In the genomic region with DNA sequence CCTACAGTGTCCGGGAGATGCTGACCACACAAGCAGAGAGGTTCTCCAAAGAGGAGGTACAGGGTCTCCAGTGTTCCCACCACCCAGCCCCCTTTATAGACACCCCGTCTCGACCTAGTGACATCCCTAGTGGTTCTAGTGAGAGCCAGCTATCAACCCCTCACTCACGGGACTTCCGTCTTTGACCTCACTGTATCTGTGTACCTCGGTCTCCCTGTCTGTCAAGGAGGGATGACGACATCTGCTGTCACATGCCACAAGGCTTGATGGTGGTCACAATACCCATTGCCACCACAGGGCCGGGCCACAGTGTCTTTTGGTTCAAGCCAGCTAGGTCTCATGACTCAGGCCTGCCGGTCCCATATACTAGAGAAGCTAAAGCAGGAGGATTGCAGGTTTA, we compare ENCODE assay signal across 26 mouse cellular contexts. TPM values are rescaled to one million over a fixed set of nuclear protein-coding genes. Genes with fewer than 3 reads are reported as not detected.
DNase-seq lines count a peak whose midpoint lies in the region; ATAC-seq and TF ChIP-seq lines count a peak whose summit lies in the region.
"Had no signal": no experiment of that assay in that cellular context is flagged by ENCODE, and none has a peak within 500 bp of the region (broad histone marks: within the 10 kb centered on the region; RNA-seq: fewer than 3 reads in every experiment).

No protein-coding gene starts in this region.

- H3K27ac ChIP-seq in heart, adult 2 months: peak overlapping the region; percentile 51
- H3K27ac ChIP-seq in bone marrow, adult 2 months (ENCODE audit: control insufficient read depth, insufficient read depth, low read depth, low read length, poor library complexity): peak overlapping the region; percentile 55; the same call in 1 of the 2 replicates
- H3K27ac ChIP-seq in heart, embryonic 12.5 days (ENCODE audit: poor library complexity, severe bottlenecking): peak overlapping the region; percentile 98
- peak overlapping the region; percentile 98 for H3K27ac ChIP-seq in heart, embryonic 16.5 days (ENCODE audit: low read length)
- H3K27ac ChIP-seq: embryonic facial prominence, embryonic 15.5 days; forebrain, embryonic 12.5 days; hindbrain, embryonic 15.5 days had no signal

- H3K9me3 ChIP-seq in heart, embryonic 12.5 days (replicated peaks): no peaks in the 10 kb centered on the region
- H3K9me3 ChIP-seq in heart, embryonic 16.5 days (replicated peaks; ENCODE audit: control insufficient read depth, low read length): no peaks in the 10 kb centered on the region
- H3K9me3 ChIP-seq: embryonic facial prominence, embryonic 15.5 days; forebrain, embryonic 12.5 days; hindbrain, embryonic 15.5 days had no signal

- no peaks in the 10 kb centered on the region for H3K4me1 ChIP-seq in heart, adult 2 months (ENCODE audit: control insufficient read depth, insufficient read depth, low read length)
- H3K4me1 ChIP-seq in bone marrow, adult 2 months (ENCODE audit: control insufficient read depth, insufficient read depth, low read length): peaks cover 3% of the 10 kb centered on the region; the same call in 1 of the 2 replicates
- peaks cover 22% of the 10 kb centered on the region for H3K4me1 ChIP-seq in heart, embryonic 12.5 days (replicated peaks)
- no peaks in the 10 kb centered on the region for H3K4me1 ChIP-seq in heart, embryonic 16.5 days (ENCODE audit: control insufficient read depth, insufficient read depth, low read length)
- H3K4me1 ChIP-seq in lung, adult 2 months (ENCODE audit: control insufficient read depth, insufficient read depth, low read length): no peaks in the 10 kb centered on the region
- H3K4me1 ChIP-seq: embryonic facial prominence, embryonic 15.5 days; forebrain, embryonic 12.5 days had no signal

- no peaks in the 10 kb centered on the region for H3K36me3 ChIP-seq in heart, adult 2 months (ENCODE audit: control insufficient read depth, insufficient read depth, low read length)
- H3K36me3 ChIP-seq in heart, embryonic 12.5 days: peaks cover 53% of the 10 kb centered on the region
- H3K36me3 ChIP-seq in heart, embryonic 16.5 days (ENCODE audit: control insufficient read depth, insufficient read depth): peaks cover 16% of the 10 kb centered on the region
- H3K36me3 ChIP-seq: embryonic facial prominence, embryonic 15.5 days; forebrain, embryonic 12.5 days; hindbrain, embryonic 15.5 days had no signal

- H3K27me3 ChIP-seq in heart, adult 2 months (ENCODE audit: control insufficient read depth, insufficient read depth, low read length): no peaks in the 10 kb centered on the region
- H3K27me3 ChIP-seq in heart, embryonic 12.5 days (replicated peaks): peaks cover 20% of the 10 kb centered on the region
- no peaks in the 10 kb centered on the region; the same call in 1 of the 2 replicates for H3K27me3 ChIP-seq in heart, embryonic 16.5 days (ENCODE audit: control insufficient read depth, insufficient read depth, low read length)

- DNase-seq in heart, adult 2 months: peak in 1 of 2 experiments; percentile 34
- DNase-seq in heart, postnatal 14 days: no peak
- no peak for DNase-seq in lung, adult 2 months
- no peak for DNase-seq in spleen, postnatal 4 days (ENCODE audit: low spot score in 2 of 2)
- DNase-seq in left cerebral cortex, adult 18-20 months (ENCODE audit: low spot score in 2 of 2): no peak
- DNase-seq: adrenal gland, postnatal 25 days; cerebellum, adult 8-10 months; cerebellum, postnatal 14 days; embryo, embryonic 11 days; gastrocnemius, postnatal 25 days; kidney, adult 2 months had no signal

- H3K9ac ChIP-seq in heart, adult 2 months (ENCODE audit: low read depth, low read length): peak overlapping the region; percentile 11; the same call in 1 of the 2 replicates
- H3K9ac ChIP-seq in heart, embryonic 12.5 days: peak overlapping the region; percentile 88
- H3K9ac ChIP-seq in heart, embryonic 16.5 days (ENCODE audit: low read length): peak overlapping the region; percentile 81
- H3K9ac ChIP-seq: embryonic facial prominence, embryonic 15.5 days; forebrain, embryonic 12.5 days; hindbrain, embryonic 15.5 days had no signal

- H3K4me3 ChIP-seq in heart, adult 2 months: no peak overlapping the region
- no peak overlapping the region for H3K4me3 ChIP-seq in bone marrow, adult 2 months (replicated peaks; ENCODE audit: control insufficient read depth, low read depth, low read length)
- H3K4me3 ChIP-seq in heart, embryonic 12.5 days: peak overlapping the region; percentile 58
- peak overlapping the region; percentile 73 for H3K4me3 ChIP-seq in heart, embryonic 16.5 days (ENCODE audit: low read length)
- H3K4me3 ChIP-seq in lung, adult 2 months (replicated peaks; ENCODE audit: extremely low read depth, low read depth, low read length): no peak overlapping the region
- H3K4me3 ChIP-seq: embryonic facial prominence, embryonic 15.5 days; erythroblast, embryonic 14.5 days; forebrain, embryonic 12.5 days; hindbrain, embryonic 15.5 days had no signal

- 66% methylated on average over 9 of the region's 9 CpGs for WGBS in heart, adult 2 months
- 66% methylated on average over 9 of the region's 9 CpGs for WGBS in bone marrow, adult 2 months
- WGBS in heart, embryonic 12.5 days: 64% methylated on average over 9 of the region's 9 CpGs
- WGBS in heart, embryonic 16.5 days: 56% methylated on average over 9 of the region's 9 CpGs
- 89% methylated on average over 9 of the region's 9 CpGs for WGBS in lung, adult 2 months

- no peak for TF ChIP-seq CTCF in heart, adult 2 months (IDR thresholded peaks at IDR 0.05)
- TF ChIP-seq CTCF in bone marrow, adult 2 months (IDR thresholded peaks at IDR 0.05; ENCODE audit: control insufficient read depth, insufficient read depth, low read length): no peak
- TF ChIP-seq CTCF in lung, adult 2 months (IDR thresholded peaks at IDR 0.05; ENCODE audit: insufficient read depth, low read length): no peak

- H3K79me2 ChIP-seq in heart, adult 2 months (replicated peaks; ENCODE audit: control insufficient read depth, insufficient read depth, low read length): no peaks in the 10 kb centered on the region

- intact Hi-C loops in heart, adult 2 months (cut with DNase I): no loop called here
- intact Hi-C loops in heart, postnatal 14 days (cut with DNase I): no loop called here

- peak; percentile 49 for TF ChIP-seq POLR2A in heart, adult 2 months (IDR thresholded peaks at IDR 0.05; ENCODE audit: insufficient read depth, low read depth, low read length)
- no peak for TF ChIP-seq POLR2A in bone marrow, adult 2 months (IDR thresholded peaks at IDR 0.05; ENCODE audit: borderline replicate concordance, control insufficient read depth, low read depth, low read length)
- no peak for TF ChIP-seq POLR2A in lung, adult 2 months (IDR thresholded peaks at IDR 0.05; ENCODE audit: borderline replicate concordance, extremely low read depth, low read depth, low read length)

- peak overlapping the region; percentile 79 for H3K4me2 ChIP-seq in heart, embryonic 12.5 days
- H3K4me2 ChIP-seq in heart, embryonic 16.5 days (ENCODE audit: low read depth, low read length): peak overlapping the region; percentile 77
- H3K4me2 ChIP-seq: embryonic facial prominence, embryonic 15.5 days; forebrain, embryonic 12.5 days; hindbrain, embryonic 15.5 days had no signal

- TF ChIP-seq EP300 in heart, adult 2 months (IDR thresholded peaks at IDR 0.05; ENCODE audit: insufficient read depth, low read depth, low read length): 0 out of 2 replicates have a peak, but pooled peaks have one; percentile 27

- no peak for ATAC-seq in heart, embryonic 12.5 days (ENCODE audit: insufficient number of reproducible peaks, low FRiP score)
- ATAC-seq in heart, embryonic 16.5 days (replicated peaks; ENCODE audit: extremely low read depth, insufficient read depth, low FRiP score): no peak
- ATAC-seq: forebrain, embryonic 16.5 days; intestine, embryonic 16.5 days had no signal

RNA-seq across cellular contexts. Expression of gene Myl2, which starts 4.2 kb away (rescaled TPM):
- over 10,000 TPM; 18,797 to 22,206 TPM for total RNA-seq in heart, adult 2 months (2021)
- polyA plus RNA-seq in heart, adult 2 months (2012; rRNA removed): 7,725 and 11,177 TPM in 2 replicates
- over 10,000 TPM; 16,479 to 17,190 TPM for total RNA-seq in heart, postnatal 14 days (2021)
- 4.3 and 6.0 TPM in 2 replicates for polyA plus RNA-seq in bone marrow, adult 2 months (2011; ENCODE audit: insufficient read depth, insufficient read length, low replicate concordance, missing spikeins)
- 7,161 and 7,647 TPM in 2 replicates for polyA plus RNA-seq in heart, embryonic 12.5 days (2016; fragmentation: Nextera tagmentation; extraction: Ambion mirVana)
- 7,978 and 9,755 TPM in 2 replicates for polyA plus RNA-seq in heart, embryonic 16.5 days (2015; fragmentation: Nextera tagmentation; extraction: Ambion mirVana)
- polyA plus RNA-seq in lung, adult 2 months (2012; rRNA removed): 0.37 TPM in 1 of 2 replicates, not detected in the other
- total RNA-seq in left cerebral cortex, adult 18-20 months (2021): 1 to 10 TPM; 1.3 to 2.0 TPM
- total RNA-seq: adrenal gland, adult 2 months; adrenal gland, postnatal 25 days; common myeloid progenitor, adult 5-6 weeks had no signal
- polyA plus RNA-seq: adrenal gland, adult 2 months; erythroblast, embryonic 14.5 days had no signal

RNA-seq across cellular contexts. Expression of gene Ccdc63, which starts 35.6 kb away (rescaled TPM):
- under 1 TPM in 1 of 2 experiments, not detected in 1; 0.16 TPM for total RNA-seq in heart, adult 2 months (2021)
- 0.08 and 0.12 TPM in 2 replicates for polyA plus RNA-seq in heart, adult 2 months (2012; rRNA removed)
- total RNA-seq in heart, postnatal 14 days (2021): not detected
- 4.5 and 8.2 TPM in 2 replicates for polyA plus RNA-seq in bone marrow, adult 2 months (2011; ENCODE audit: insufficient read depth, insufficient read length, low replicate concordance, missing spikeins)
- polyA plus RNA-seq in heart, embryonic 12.5 days (2016; fragmentation: Nextera tagmentation; extraction: Ambion mirVana): 0.33 and 0.42 TPM in 2 replicates
- polyA plus RNA-seq in heart, embryonic 16.5 days (2015; fragmentation: Nextera tagmentation; extraction: Ambion mirVana): 0.12 and 0.56 TPM in 2 replicates
- polyA plus RNA-seq in lung, adult 2 months (2012; rRNA removed): 0.14 and 0.27 TPM in 2 replicates
- total RNA-seq in left cerebral cortex, adult 18-20 months (2021): under 1 TPM; 0.82 to 0.84 TPM
- total RNA-seq: adrenal gland, adult 2 months; adrenal gland, postnatal 25 days; gastrocnemius, adult 18-20 months; gastrocnemius, postnatal 25 days; heart, adult 18-20 months had no signal
- polyA plus RNA-seq: adrenal gland, adult 2 months; embryonic facial prominence, embryonic 11.5 days; erythroblast, embryonic 14.5 days; forebrain, embryonic 12.5 days; forebrain, embryonic 16.5 days; hindbrain, embryonic 11.5 days; hindbrain, embryonic 15.5 days; intestine, embryonic 16.5 days had no signal

RNA-seq across cellular contexts. Expression of gene Ppp1cc, which starts 53.1 kb away (rescaled TPM):
- total RNA-seq in heart, adult 2 months (2021): 100 to 1,000 TPM; 101 to 127 TPM
- polyA plus RNA-seq in heart, adult 2 months (2012; rRNA removed): 59.7 and 87.8 TPM in 2 replicates
- 100 to 1,000 TPM; 121 to 152 TPM for total RNA-seq in heart, postnatal 14 days (2021)
- polyA plus RNA-seq in bone marrow, adult 2 months (2011; ENCODE audit: insufficient read depth, insufficient read length, low replicate concordance, missing spikeins): 221 and 312 TPM in 2 replicates
- polyA plus RNA-seq in heart, embryonic 12.5 days (2016; fragmentation: Nextera tagmentation; extraction: Ambion mirVana): 222 and 230 TPM in 2 replicates
- polyA plus RNA-seq in heart, embryonic 16.5 days (2015; fragmentation: Nextera tagmentation; extraction: Ambion mirVana): 237 and 248 TPM in 2 replicates
- polyA plus RNA-seq in lung, adult 2 months (2012; rRNA removed): 67.6 and 81.1 TPM in 2 replicates
- total RNA-seq in left cerebral cortex, adult 18-20 months (2021): 100 to 1,000 TPM; 190 to 202 TPM

RNA-seq across cellular contexts. Expression of gene Cux2, which starts 55.1 kb away (rescaled TPM):
- total RNA-seq in heart, adult 2 months (2021): 10 to 100 TPM; 18.1 to 18.4 TPM
- 11.4 and 16.7 TPM in 2 replicates for polyA plus RNA-seq in heart, adult 2 months (2012; rRNA removed)
- 10 to 100 TPM; 24.8 to 27.0 TPM for total RNA-seq in heart, postnatal 14 days (2021)
- polyA plus RNA-seq in bone marrow, adult 2 months (2011; ENCODE audit: insufficient read depth, insufficient read length, low replicate concordance, missing spikeins): 0.41 and 1.2 TPM in 2 replicates
- 7.6 and 10.1 TPM in 2 replicates for polyA plus RNA-seq in heart, embryonic 12.5 days (2016; fragmentation: Nextera tagmentation; extraction: Ambion mirVana)
- 3.0 and 3.7 TPM in 2 replicates for polyA plus RNA-seq in heart, embryonic 16.5 days (2015; fragmentation: Nextera tagmentation; extraction: Ambion mirVana)
- polyA plus RNA-seq in lung, adult 2 months (2012; rRNA removed): 5.6 and 6.4 TPM in 2 replicates
- 100 to 1,000 TPM; 192 to 210 TPM for total RNA-seq in left cerebral cortex, adult 18-20 months (2021)
- total RNA-seq: common myeloid progenitor, adult 5-6 weeks had no signal

Comparison
In these comparisons a context has a peak if more than half of its experiments do, and no peak if none do; other contexts are left out.
1. H3K4me3 ChIP-seq: peak in heart, embryonic 12.5 days (single experiment) and heart, embryonic 16.5 days (single experiment); none in heart, adult 2 months (single experiment), bone marrow, adult 2 months (single experiment) and lung, adult 2 months (single experiment).
2. H3K9ac ChIP-seq: peak in every context shown above with its lines; median percentile 88 in heart, embryonic 12.5 days; 81 in heart, embryonic 16.5 days; 11 in heart, adult 2 months.
3. RNA of gene Myl2, which starts 4.2 kb away (polyA plus RNA-seq): 7,978 to 9,755 TPM in heart, embryonic 16.5 days, 7,725 to 11,177 TPM in heart, adult 2 months and 7,161 to 7,647 TPM in heart, embryonic 12.5 days; 4.3 to 6.0 TPM in bone marrow, adult 2 months and 0.37 TPM in lung, adult 2 months; every median in the first group is over 1,000 times any median in the second.
4. Peak in every context shown above with its lines, with median percentiles within 50 percentile points of each other: H3K27ac ChIP-seq.